Mouse (Mus musculus): ENCODE data around the gene Cep55. TPM values are rescaled to one million over a fixed set of nuclear protein-coding genes. Genes with fewer than 3 reads are reported as not detected.

Gene Cep55
- polyA plus RNA-seq (2014; fragmentation: Nextera tagmentation; extraction: Ambion mirVana): 21.2 and 21.8 TPM in 2 replicates

GRCm38 (mm10) chr19:38054720-38055192 is at the start of gene Cep55:
Cep55 (plus strand) TSS chr19:38055011.
- H3K4me3 ChIP-seq (ENCODE audit: low read depth, low read length): peak within 1 kb of the TSS; percentile 65
- H3K9ac ChIP-seq (ENCODE audit: low read length): peak within 1 kb of the TSS; percentile 68
- peak; percentile 99 for DNase-seq (ENCODE audit: low spot score)
- no peaks in the 10 kb centered on the region for H3K27me3 ChIP-seq (replicated peaks; ENCODE audit: control insufficient read depth, insufficient read depth, low read length)
- H3K4me2 ChIP-seq (ENCODE audit: low read length): peak within 1 kb of the TSS; percentile 76
- H3K9me3 ChIP-seq (replicated peaks; ENCODE audit: control insufficient read depth, low read length): no peaks in the 10 kb centered on the region
- peaks cover 6% of the 10 kb centered on the region; the same call in 1 of the 2 replicates for H3K36me3 ChIP-seq (ENCODE audit: control insufficient read depth, insufficient read depth, low read length)
- peaks cover 8% of the 10 kb centered on the region; the same call in 1 of the 2 replicates for H3K4me1 ChIP-seq (ENCODE audit: control insufficient read depth, insufficient read depth, low read length)
- ATAC-seq: peak; percentile 95
- under 1% methylated on average over 35 of the region's 36 CpGs for WGBS
- H3K27ac ChIP-seq (ENCODE audit: low read depth, low read length): no peak within 1 kb of the TSS

GRCm38 (mm10) chr19:38011379-38011778 is 43.4 kb upstream of the Cep55 start:
- WGBS: 59% methylated on average over 1 of the region's 1 CpGs
- peaks cover 3% of the 10 kb centered on the region; the same call in 1 of the 2 replicates for H3K4me1 ChIP-seq (ENCODE audit: control insufficient read depth, insufficient read depth, low read length)
- no peak overlapping the region for H3K4me3 ChIP-seq (ENCODE audit: low read depth, low read length)
- H3K27me3 ChIP-seq (replicated peaks; ENCODE audit: control insufficient read depth, insufficient read depth, low read length): no peaks in the 10 kb centered on the region
- H3K4me2 ChIP-seq (ENCODE audit: low read length): no peak overlapping the region
- H3K9ac ChIP-seq (ENCODE audit: low read length): no peak overlapping the region
- ATAC-seq (no peak), DNase-seq (ENCODE audit: low spot score) (no peak)
- H3K27ac ChIP-seq (ENCODE audit: low read depth, low read length): no peak overlapping the region
- H3K9me3 ChIP-seq (replicated peaks; ENCODE audit: control insufficient read depth, low read length): no peaks in the 10 kb centered on the region
- H3K36me3 ChIP-seq (ENCODE audit: control insufficient read depth, insufficient read depth, low read length): no peaks in the 10 kb centered on the region

- Histone ChIP-seq H3K4me1 (ENCODE audit: control insufficient read depth, insufficient read depth, low read length) (peaks cover 3% of the 10 kb centered on the region; the same call in 1 of the 2 replicates), H3K4me3 (ENCODE audit: low read depth, low read length) (no peak overlapping the region), H3K27me3 (replicated peaks; ENCODE audit: control insufficient read depth, insufficient read depth, low read length) (no peaks in the 10 kb centered on the region), H3K4me2 (ENCODE audit: low read length) (no peak overlapping the region), H3K36me3 (ENCODE audit: control insufficient read depth, insufficient read depth, low read length) (no peaks in the 10 kb centered on the region), H3K9me3 (replicated peaks; ENCODE audit: control insufficient read depth, low read length) (no peaks in the 10 kb centered on the region), H3K27ac (ENCODE audit: low read depth, low read length) (no peak overlapping the region), H3K9ac (ENCODE audit: low read length) (no peak overlapping the region)
- WGBS: 90% methylated on average over 5 of the region's 5 CpGs
- ATAC-seq: no peak
- no peak for DNase-seq (ENCODE audit: low spot score)
These were observed 40.4 kb upstream of the Cep55 start for GRCm38 (mm10) chr19:38014443-38014842.

- ATAC-seq: peak; percentile 87
These were observed 39.5 kb upstream of the Cep55 start for GRCm38 (mm10) chr19:38015180-38015872.

GRCm38 (mm10) chr19:38015873-38016254 is 38.9 kb upstream of the Cep55 start:
- DNase-seq (ENCODE audit: low spot score) (no peak), ATAC-seq (no peak; the same call in 1 of the 2 replicates)
- 68% methylated on average over 1 of the region's 1 CpGs for WGBS
- no peak overlapping the region for H3K27ac ChIP-seq (ENCODE audit: low read depth, low read length)
- no peak overlapping the region for H3K4me2 ChIP-seq (ENCODE audit: low read length)
- H3K9ac ChIP-seq (ENCODE audit: low read length): no peak overlapping the region
- peaks cover 3% of the 10 kb centered on the region; the same call in 1 of the 2 replicates for H3K4me1 ChIP-seq (ENCODE audit: control insufficient read depth, insufficient read depth, low read length)
- H3K36me3 ChIP-seq (ENCODE audit: control insufficient read depth, insufficient read depth, low read length): no peaks in the 10 kb centered on the region
- no peak overlapping the region for H3K4me3 ChIP-seq (ENCODE audit: low read depth, low read length)
- H3K27me3 ChIP-seq (replicated peaks; ENCODE audit: control insufficient read depth, insufficient read depth, low read length): no peaks in the 10 kb centered on the region
- H3K9me3 ChIP-seq (replicated peaks; ENCODE audit: control insufficient read depth, low read length): no peaks in the 10 kb centered on the region

More at GRCm38 (mm10) chr19:38015180-38015872, 39.5 kb upstream of the Cep55 start:
- Histone ChIP-seq H3K4me1 (ENCODE audit: control insufficient read depth, insufficient read depth, low read length) (peaks cover 3% of the 10 kb centered on the region; the same call in 1 of the 2 replicates), H3K27ac (ENCODE audit: low read depth, low read length) (no peak overlapping the region), H3K4me3 (ENCODE audit: low read depth, low read length) (no peak overlapping the region), H3K36me3 (ENCODE audit: control insufficient read depth, insufficient read depth, low read length) (no peaks in the 10 kb centered on the region), H3K4me2 (ENCODE audit: low read length) (no peak overlapping the region), H3K9ac (ENCODE audit: low read length) (no peak overlapping the region), H3K27me3 (replicated peaks; ENCODE audit: control insufficient read depth, insufficient read depth, low read length) (no peaks in the 10 kb centered on the region), H3K9me3 (replicated peaks; ENCODE audit: control insufficient read depth, low read length) (no peaks in the 10 kb centered on the region)
- 4% methylated on average over 1 of the region's 1 CpGs for WGBS
- peak; percentile 78 for DNase-seq (ENCODE audit: low spot score)

- Histone ChIP-seq H3K27me3 (replicated peaks; ENCODE audit: control insufficient read depth, insufficient read depth, low read length) (no peaks in the 10 kb centered on the region), H3K4me1 (ENCODE audit: control insufficient read depth, insufficient read depth, low read length) (no peaks in the 10 kb centered on the region), H3K36me3 (ENCODE audit: control insufficient read depth, insufficient read depth, low read length) (no peaks in the 10 kb centered on the region), H3K9me3 (replicated peaks; ENCODE audit: control insufficient read depth, low read length) (no peaks in the 10 kb centered on the region), H3K4me3 (ENCODE audit: low read depth, low read length) (no peak overlapping the region), H3K27ac (ENCODE audit: low read depth, low read length) (no peak overlapping the region), H3K9ac (ENCODE audit: low read length) (no peak overlapping the region), H3K4me2 (ENCODE audit: low read length) (no peak overlapping the region)
- 83% methylated on average over 4 of the region's 4 CpGs for WGBS
- no peak for ATAC-seq
- DNase-seq (ENCODE audit: low spot score): no peak
These were observed 32.1 kb upstream of the Cep55 start for GRCm38 (mm10) chr19:38022710-38023109.

GRCm38 (mm10) chr19:38023603-38024002 is 31.2 kb upstream of the Cep55 start:
- H3K4me2 ChIP-seq (ENCODE audit: low read length): no peak overlapping the region
- H3K9me3 ChIP-seq (replicated peaks; ENCODE audit: control insufficient read depth, low read length): no peaks in the 10 kb centered on the region
- DNase-seq (ENCODE audit: low spot score) (no peak), ATAC-seq (no peak)
- 31% methylated on average over 4 of the region's 4 CpGs for WGBS
- H3K4me3 ChIP-seq (ENCODE audit: low read depth, low read length): no peak overlapping the region
- no peak overlapping the region for H3K27ac ChIP-seq (ENCODE audit: low read depth, low read length)
- H3K9ac ChIP-seq (ENCODE audit: low read length): no peak overlapping the region
- no peaks in the 10 kb centered on the region for H3K36me3 ChIP-seq (ENCODE audit: control insufficient read depth, insufficient read depth, low read length)
- H3K4me1 ChIP-seq (ENCODE audit: control insufficient read depth, insufficient read depth, low read length): no peaks in the 10 kb centered on the region
- no peaks in the 10 kb centered on the region for H3K27me3 ChIP-seq (replicated peaks; ENCODE audit: control insufficient read depth, insufficient read depth, low read length)

GRCm38 (mm10) chr19:38025254-38026041 is 29.4 kb upstream of the Cep55 start:
- H3K27ac ChIP-seq (ENCODE audit: low read depth, low read length): no peak overlapping the region
- 36% methylated on average over 8 of the region's 9 CpGs for WGBS
- no peak for ATAC-seq

More at GRCm38 (mm10) chr19:38025254-38026041, 29.4 kb upstream of the Cep55 start:
- Histone ChIP-seq H3K27me3 (replicated peaks; ENCODE audit: control insufficient read depth, insufficient read depth, low read length) (no peaks in the 10 kb centered on the region), H3K4me3 (ENCODE audit: low read depth, low read length) (no peak overlapping the region), H3K4me1 (ENCODE audit: control insufficient read depth, insufficient read depth, low read length) (no peaks in the 10 kb centered on the region), H3K36me3 (ENCODE audit: control insufficient read depth, insufficient read depth, low read length) (no peaks in the 10 kb centered on the region), H3K4me2 (ENCODE audit: low read length) (no peak overlapping the region), H3K9ac (ENCODE audit: low read length) (no peak overlapping the region), H3K9me3 (replicated peaks; ENCODE audit: control insufficient read depth, low read length) (no peaks in the 10 kb centered on the region)
- DNase-seq (ENCODE audit: low spot score): no peak

Measured in forebrain, embryonic 14.5 days (tissue).